Mouse (Mus musculus) gastrocnemius, postnatal 10 days (tissue): Measurements from ENCODE around the gene Ipo5. TPM values are rescaled to one million over a fixed set of nuclear protein-coding genes. Genes with fewer than 3 reads are reported as not detected.

Experiments used
- DNase-seq: peaks from one replicate; pipeline ENCODE4 v3.0.0; 2021; ENCODE audit warnings: mixed read lengths
- total RNA-seq, 2 experiments: library from RNA; stranded (reverse); gene quantifications; 2 replicates each; pipeline ENCODE4 v1.2.3; 2021

Ipo5 gene
- total RNA-seq, 2 experiments from 2014 or later: 98.2 to 101 TPM

DNA sequence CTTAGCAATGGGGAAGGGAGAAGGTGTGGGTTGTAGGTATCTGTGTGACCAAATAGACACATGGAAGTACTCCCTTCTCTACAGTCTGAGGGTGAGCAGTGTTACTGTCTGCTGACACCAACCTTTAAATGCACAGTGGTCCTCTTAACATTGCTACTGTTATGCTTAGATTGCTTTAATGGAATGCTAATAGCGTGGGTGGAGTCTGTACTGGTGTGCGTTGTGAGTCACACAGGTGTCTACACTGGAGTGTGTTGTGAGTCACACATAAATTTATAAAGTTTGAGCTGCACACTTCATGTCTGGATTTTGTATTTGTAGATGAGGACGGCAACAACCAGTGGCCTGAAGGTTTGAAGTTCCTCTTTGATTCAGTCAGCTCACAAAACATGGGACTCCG, 10.8 kb downstream of the Ipo5 start:
- DNase-seq: no peak

GRCm38 (mm10) chr14:120924044-120924443, 13.0 kb downstream of the Ipo5 start:
- no peak for DNase-seq

DNA sequence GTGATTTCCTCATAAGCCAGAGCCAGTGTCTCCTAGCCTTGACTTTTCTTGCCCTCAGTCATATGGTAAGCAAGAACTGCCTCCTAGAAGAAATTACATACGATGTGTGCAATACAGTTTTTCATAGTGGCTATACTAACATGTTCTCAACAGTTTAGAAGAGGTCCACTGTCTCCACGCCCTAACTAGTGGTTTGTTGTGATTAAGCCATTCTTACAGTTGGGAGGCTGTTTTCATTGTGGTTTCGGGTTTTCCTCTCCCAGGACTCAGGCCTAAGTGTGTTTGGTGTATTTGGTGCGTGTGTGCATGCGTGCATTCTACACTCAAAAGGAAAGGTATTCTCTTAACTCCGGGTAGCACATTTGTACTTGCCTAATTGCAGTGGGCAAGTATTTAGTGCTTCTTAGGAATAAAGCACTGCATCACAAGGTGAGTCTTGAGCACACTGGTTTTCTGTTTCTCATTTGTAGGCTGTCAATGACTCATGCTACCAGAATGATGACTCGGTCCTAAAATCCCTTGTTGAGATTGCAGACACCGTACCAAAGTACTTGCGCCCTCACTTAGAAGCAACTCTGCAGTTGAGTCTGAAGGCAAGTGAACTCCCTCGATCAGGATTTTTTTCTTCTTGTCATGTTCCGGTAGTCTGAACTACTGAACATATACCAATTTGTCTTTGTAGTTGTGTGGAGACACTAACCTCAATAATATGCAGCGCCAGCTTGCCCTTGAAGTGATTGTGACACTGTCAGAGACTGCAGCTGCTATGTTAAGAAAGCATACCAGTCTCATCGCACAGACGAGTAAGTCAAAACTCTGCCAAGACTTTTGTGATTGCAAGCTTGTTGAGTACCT, 14.9 kb downstream of the Ipo5 start:
- DNase-seq: no peak

DNA sequence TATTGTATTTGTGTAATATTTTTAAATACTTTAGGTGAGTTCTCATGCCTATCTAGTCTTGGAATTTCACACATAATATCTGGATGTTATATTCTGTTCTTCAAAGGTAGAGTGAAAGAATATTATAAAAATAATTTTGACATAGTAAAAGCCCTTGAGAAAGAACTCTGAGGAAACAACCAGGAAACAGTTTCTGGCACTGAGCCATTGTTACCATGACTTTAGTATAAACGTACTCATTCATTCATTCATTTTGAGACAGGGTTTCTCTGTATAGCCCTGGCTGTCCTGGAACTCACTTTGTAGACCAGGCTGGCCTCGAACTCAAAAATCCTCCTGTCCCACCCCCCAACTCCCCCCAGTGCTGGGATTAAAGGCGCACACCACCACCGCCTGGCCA, 20.2 kb downstream of the Ipo5 start:
- DNase-seq: no peak

DNA sequence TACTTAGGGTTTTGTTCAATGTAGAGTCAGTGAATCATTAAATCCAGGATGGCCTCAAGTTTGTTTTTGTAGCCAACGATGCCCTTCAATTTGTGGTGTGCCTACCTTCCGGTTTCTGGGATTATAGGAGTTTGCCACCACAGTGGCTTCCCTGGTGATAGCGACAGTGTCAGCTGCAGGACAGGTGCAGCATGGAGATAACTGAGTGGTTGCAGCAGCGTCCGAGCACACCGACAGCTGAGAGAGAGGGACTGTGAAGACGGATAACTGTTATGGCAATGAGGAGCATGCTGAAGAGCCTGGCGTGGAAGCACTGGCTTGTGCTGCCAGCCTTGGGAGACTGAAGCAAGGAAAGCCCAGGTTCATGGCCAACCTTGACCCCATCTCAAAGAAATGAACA, 22.6 kb downstream of the Ipo5 start:
- no peak for DNase-seq

GRCm38 (mm10) chr14:120937102-120937501, 26.1 kb downstream of the Ipo5 start:
- no peak for DNase-seq

GRCm38 (mm10) chr14:120942803-120943202, 31.8 kb downstream of the Ipo5 start:
- DNase-seq: no peak

DNA sequence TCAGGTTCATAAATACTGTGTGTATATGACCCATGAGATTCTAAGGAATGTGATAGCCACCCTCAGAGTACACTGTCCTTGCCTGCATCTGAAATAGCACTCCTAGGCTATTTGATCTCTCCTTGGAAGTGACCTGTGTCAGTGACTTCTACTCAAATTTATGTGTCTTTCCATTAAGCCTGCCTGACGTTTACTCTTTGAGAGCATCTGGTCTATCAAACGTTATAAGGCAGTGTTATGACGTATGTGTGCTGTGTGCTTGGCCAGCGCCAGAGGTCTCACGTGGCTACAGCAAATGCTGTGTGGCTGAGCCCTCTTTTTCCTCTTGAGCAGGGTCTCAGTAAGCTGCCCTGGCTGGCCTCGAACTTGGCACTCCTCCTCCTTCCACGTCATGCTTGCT, 34.1 kb downstream of the Ipo5 start:
- no peak for DNase-seq

DNA sequence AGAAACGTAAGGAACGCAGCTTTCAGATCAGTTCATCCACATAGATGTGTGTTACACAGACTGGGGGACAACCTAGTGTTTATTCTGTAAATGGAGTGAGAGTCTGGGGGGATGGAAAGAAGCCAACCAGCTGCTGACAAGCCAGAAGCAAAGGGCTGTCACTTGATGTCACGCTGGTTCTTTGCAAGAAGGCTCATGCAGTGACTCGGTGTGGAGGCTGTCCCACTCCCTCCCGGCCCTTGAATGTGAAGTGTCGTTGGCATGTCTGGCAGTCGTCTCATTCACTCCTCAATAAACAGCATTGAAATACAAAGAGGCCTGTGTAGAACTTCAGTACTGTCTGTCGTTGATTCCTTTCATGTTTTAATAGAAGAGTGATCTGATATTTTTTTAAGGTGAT, 36.1 kb downstream of the Ipo5 start:
- DNase-seq: no peak

DNA sequence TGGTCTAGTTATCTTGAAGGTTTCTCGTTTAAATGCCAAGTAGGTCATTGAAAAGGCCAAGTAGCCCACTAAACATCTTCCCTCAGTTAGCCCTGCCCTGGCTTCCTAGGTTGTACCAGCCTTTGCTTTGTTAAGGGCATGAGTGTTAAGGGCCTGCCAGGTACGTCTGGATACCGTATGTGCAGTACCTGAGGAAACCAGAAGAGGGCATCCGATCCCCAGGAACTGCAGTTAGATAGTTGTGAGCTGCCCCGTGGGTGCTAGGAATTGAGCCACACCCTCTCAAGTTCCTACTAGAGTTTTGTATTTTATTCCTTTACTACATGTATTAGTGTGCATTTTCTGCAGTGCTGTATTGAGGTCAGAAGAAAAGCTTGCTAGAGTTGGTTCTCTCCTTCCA, 38.0 kb downstream of the Ipo5 start:
- no peak for DNase-seq

DNA sequence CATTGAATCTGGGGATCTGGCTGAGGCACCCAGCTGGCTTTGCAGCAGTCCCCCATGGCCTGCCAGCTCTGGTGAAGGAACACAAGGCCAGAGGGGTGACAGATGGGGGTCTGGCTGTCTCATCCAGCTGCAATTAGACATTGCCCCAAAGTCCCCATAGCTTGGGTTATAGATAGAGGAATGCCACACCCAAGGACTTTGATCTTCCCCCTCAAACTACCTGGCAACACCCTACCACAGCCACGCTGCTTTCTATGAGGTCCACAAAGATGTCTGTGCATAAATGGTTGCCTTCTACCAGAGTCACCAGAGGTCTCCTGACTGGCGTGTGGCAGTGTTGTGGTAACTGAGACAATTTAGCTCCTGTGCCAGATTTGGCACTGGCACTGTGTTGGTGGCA, 39.0 kb downstream of the Ipo5 start:
- no peak for DNase-seq

DNA sequence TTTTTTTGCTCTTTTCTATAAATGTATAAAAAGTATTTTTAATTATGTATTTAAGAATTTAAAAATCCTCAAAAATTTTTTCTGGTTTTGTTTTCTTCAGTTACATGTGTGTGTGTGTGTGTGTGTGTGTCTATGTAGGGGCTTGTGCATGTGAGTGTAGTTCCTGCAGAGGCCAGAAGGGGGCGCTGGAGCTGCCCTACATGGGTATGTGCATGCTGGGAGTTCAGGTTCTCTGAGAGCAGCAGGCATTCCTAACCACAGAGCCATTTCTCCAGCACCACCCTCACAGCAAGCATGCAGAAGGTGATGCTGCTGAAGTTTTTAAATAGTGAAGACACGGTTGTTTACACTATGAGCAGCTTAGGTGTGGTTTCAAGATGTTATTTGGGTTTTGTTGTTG, 41.4 kb downstream of the Ipo5 start:
- DNase-seq: no peak

GRCm38 (mm10) chr14:120960551-120960950, 49.5 kb downstream of the Ipo5 start:
- DNase-seq: no peak

DNA sequence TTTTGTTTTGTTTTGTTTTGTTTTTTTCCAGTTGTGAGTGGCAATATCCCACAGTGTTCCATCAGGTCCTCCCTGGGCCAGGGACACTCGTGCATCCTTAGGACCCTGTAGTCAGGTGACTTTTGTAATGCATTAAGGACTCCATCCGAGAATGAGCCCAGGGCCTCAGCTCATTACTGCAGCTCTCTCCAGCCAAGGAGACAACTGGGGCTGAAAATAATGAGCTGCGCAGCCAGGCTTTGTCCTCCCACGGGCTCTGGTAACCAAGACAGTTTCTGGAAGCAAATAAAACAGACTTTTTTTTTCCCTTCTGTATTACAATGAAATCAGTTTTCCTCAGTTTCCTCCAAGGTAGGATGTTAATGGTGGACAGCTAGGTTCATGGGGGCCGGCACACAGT, 50.0 kb downstream of the Ipo5 start:
- DNase-seq: no peak

GRCm38 (mm10) chr14:120967072-120967471, 56.0 kb downstream of the Ipo5 start:
- no peak for DNase-seq

GRCm38 (mm10) chr14:120968723-120969122, 57.7 kb downstream of the Ipo5 start:
- no peak for DNase-seq

- DNase-seq: no peak
These were observed 58.6 kb downstream of the Ipo5 start for GRCm38 (mm10) chr14:120969673-120970072.

- peak; percentile 29 for DNase-seq
These were observed 59.6 kb downstream of the Ipo5 start for GRCm38 (mm10) chr14:120970637-120971036.

DNA sequence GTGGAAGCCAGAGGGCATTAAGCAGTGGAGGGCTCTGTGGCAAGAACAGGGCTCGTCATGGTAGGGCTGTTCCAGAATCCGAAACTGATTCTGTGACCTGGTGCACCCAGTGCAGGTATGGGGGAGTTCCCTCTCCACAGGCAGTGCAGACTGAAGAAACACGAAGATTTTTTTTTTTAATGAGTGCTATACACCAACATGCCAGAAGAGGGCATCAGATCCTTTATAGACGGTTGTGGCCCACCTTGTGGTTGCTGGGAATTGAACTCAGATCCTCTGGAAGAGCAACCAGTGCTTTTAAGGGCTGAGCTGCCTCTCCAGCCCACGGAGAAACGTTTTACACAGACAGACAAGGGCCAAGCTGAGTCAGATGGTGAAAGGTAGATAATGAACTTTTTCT, 60.3 kb downstream of the Ipo5 start:
- DNase-seq: no peak

GRCm38 (mm10) chr14:120979559-120979958, 68.5 kb downstream of the Ipo5 start:
- peak; percentile 21 for DNase-seq

- no peak for DNase-seq
These were observed 78.1 kb downstream of the Ipo5 start for GRCm38 (mm10) chr14:120989126-120989525.
